Mouse (Mus musculus) MEL (cell line): ENCODE measurements at regions not wholly inside any gene's neighbourhood (a gene's known extent, or its start where the extent isn't known, plus 50 kb on each side); places are given as distances from the start of the nearest gene placed in this dataset.

Experiments used
- BHLHE40 ChIP-seq: IDR thresholded peaks from 2 replicates; pipeline ENCODE4 v1.6.1; 2012; ENCODE audit warnings: low read depth, mild to moderate bottlenecking, inconsistent platforms, low read length, improper control_type of control experiment, borderline replicate concordance
- CTCF ChIP-seq, 3 experiments: IDR thresholded peaks in 2 of 3; conservative IDR thresholded peaks in 1 of 3; 2 replicates each; pipeline ENCODE4 v1.5.1; 2011 to 2012; ENCODE audit warnings: low read length in 3 of 3, low read depth in 2 of 3, mild to moderate bottlenecking in 2 of 3, improper control_type of control experiment in 1 of 3, inconsistent platforms in 1 of 3, mixed read lengths in 1 of 3, moderate library complexity in 1 of 3; ENCODE audit not compliant: control insufficient read depth in 1 of 3, insufficient read depth in 1 of 3, poor library complexity in 1 of 3, severe bottlenecking in 1 of 3
- E2F4 ChIP-seq: IDR thresholded peaks from 2 replicates; pipeline ENCODE4 v1.6.1; 2011; ENCODE audit warnings: low read depth, low read length, improper control_type of control experiment, borderline replicate concordance
- EP300 ChIP-seq, 2 experiments: IDR thresholded peaks; 2 replicates each; pipeline ENCODE4 v1.6.1; 2011; ENCODE audit warnings: improper control_type of control experiment in 2 of 2, low read length in 2 of 2, low read depth in 1 of 2, mild to moderate bottlenecking in 1 of 2
- GATA1 ChIP-seq: IDR thresholded peaks from 2 replicates; pipeline ENCODE4 v1.6.1; 2011; ENCODE audit warnings: low read depth, low read length, improper control_type of control experiment
- SMC3 ChIP-seq: IDR thresholded peaks from 2 replicates; pipeline ENCODE4 v1.6.1; 2011; ENCODE audit warnings: low read depth, low read length, improper control_type of control experiment
- USF1 ChIP-seq: IDR thresholded peaks from 2 replicates; pipeline ENCODE4 v1.6.1; 2014; ENCODE audit warnings: low read depth, mild to moderate bottlenecking, inconsistent platforms, low read length, improper control_type of control experiment, moderate library complexity
- ZNF384 ChIP-seq: IDR thresholded peaks from 2 replicates; pipeline ENCODE4 v1.6.1; 2012; ENCODE audit warnings: low read depth, mild to moderate bottlenecking, inconsistent platforms, low read length, improper control_type of control experiment

DNA sequence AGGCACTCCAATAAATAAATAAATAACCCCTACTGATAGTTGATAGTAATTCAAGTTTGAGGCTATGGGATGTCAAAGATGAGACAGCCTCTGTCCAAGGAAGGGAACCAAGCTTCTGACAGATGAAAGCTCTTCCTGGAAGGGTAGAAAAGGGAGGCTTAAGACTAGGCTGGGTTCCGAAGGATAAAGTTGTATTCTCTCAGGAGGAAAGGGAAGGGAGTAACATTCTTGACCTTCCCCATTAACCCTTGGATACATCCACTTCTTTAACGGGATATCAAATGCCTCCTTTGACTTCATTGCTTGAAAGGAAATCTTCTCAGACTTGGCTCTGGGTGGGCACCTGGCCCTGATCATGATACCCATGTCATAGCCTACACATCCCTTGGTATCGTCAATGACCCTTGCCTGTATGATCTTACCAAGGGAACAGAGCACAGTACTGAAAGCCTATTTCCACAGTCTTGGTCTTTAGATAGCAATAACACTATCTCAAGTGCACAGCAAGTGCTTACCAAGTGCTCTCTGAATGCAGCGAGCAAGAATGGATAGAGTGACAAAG, 607.4 kb upstream of the Cdh5 start:
- TF ChIP-seq CTCF (IDR thresholded peaks at IDR 0.05 in 2 of 3, conservative IDR thresholded peaks at IDR 0.05 in 1 of 3; ENCODE audit: control insufficient read depth in 1 of 3, insufficient read depth in 1 of 3, low read depth in 2 of 3, low read length in 3 of 3, poor library complexity in 1 of 3, severe bottlenecking in 1 of 3) (no peak), E2F4 (no peak), GATA1 (no peak), SMC3 (no peak), ZNF384 (no peak), BHLHE40 (no peak), USF1 (no peak), EP300 (IDR thresholded peaks at IDR 0.05; ENCODE audit: low read depth in 1 of 2, low read length in 2 of 2) (no peak)
